Mouse (Mus musculus) heart, postnatal 14 days (tissue): Measurements from ENCODE around the gene Slc5a11. TPM values are rescaled to one million over a fixed set of nuclear protein-coding genes. Genes with fewer than 3 reads are reported as not detected.

Experiments used
- total RNA-seq, 2 experiments: library from RNA; stranded (reverse); gene quantifications; 2 replicates each; pipeline ENCODE4 v1.2.3; 2021

Gene Slc5a11
- total RNA-seq, 2 experiments from 2014 or later, result not detected

Other genes with a start within 250 kb of the Slc5a11 start
- gene Rbbp6, start 249.1 kb upstream of the Slc5a11 start, total RNA-seq, result 10 to 100 TPM; 40.5 to 42.2 TPM
- 10 to 100 TPM; 42.7 to 45.6 TPM for gene Tnrc6a, start 90.9 kb upstream of the Slc5a11 start, total RNA-seq
- 10 to 100 TPM; 25.0 to 25.3 TPM for gene Lcmt1, start 155.0 kb downstream of the Slc5a11 start, total RNA-seq
- gene Arhgap17, start 155.1 kb downstream of the Slc5a11 start, total RNA-seq, result 10 to 100 TPM; 17.6 to 25.0 TPM
- 1 to 10 TPM in 1 of 2 experiments, under 1 TPM in 1; 0.98 to 2.0 TPM for gene Aqp8, start 247.5 kb downstream of the Slc5a11 start, total RNA-seq